Mouse (Mus musculus): ENCODE measurements around the gene Rragc.
"Not testable (repeated sequence)": the region's sequence is repeated elsewhere in the genome, so short reads cannot be mapped to it uniquely, and the experiment has no call there.

Gene Rragc

GRCm38 (mm10) chr4:123916748-123917547, at the start of gene Rragc:
Gene Rragc (plus strand): TSS chr4:123917446.
- DNase-seq: peak; percentile 100

GRCm38 (mm10) chr4:123893726-123894125, 23.5 kb upstream of the Rragc start:
- no peak for DNase-seq

DNA sequence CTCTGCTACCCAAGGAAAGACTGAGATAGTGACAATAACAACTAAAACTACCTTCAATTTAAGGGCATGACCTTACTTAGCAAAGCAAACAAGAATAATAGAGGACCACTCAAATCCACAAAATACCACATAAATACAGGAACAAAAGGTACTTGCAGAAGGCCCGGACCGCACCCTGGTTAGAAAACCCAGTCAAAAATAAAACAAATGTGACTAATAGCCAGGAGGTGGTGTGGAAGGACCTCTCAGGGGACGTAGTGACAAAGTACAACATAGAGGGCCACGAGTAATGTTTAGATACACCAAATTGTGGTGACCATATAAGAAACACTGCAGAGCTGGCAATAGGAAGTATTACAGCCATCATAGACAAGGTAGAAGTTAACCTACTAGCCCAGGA, 23.0 kb upstream of the Rragc start:
- no peak for DNase-seq

- no peak for DNase-seq
Measured at GRCm38 (mm10) chr4:123898696-123899095, 18.6 kb upstream of the Rragc start.

GRCm38 (mm10) chr4:123903432-123903831, 13.8 kb upstream of the Rragc start:
- DNase-seq: peak; percentile 78

- DNase-seq: peak; percentile 100
Measured at GRCm38 (mm10) chr4:123904333-123905125, 12.7 kb upstream of the Rragc start, which contains the start of gene Mycbp. Gene Mycbp (plus strand): TSS chr4:123904832.

DNA sequence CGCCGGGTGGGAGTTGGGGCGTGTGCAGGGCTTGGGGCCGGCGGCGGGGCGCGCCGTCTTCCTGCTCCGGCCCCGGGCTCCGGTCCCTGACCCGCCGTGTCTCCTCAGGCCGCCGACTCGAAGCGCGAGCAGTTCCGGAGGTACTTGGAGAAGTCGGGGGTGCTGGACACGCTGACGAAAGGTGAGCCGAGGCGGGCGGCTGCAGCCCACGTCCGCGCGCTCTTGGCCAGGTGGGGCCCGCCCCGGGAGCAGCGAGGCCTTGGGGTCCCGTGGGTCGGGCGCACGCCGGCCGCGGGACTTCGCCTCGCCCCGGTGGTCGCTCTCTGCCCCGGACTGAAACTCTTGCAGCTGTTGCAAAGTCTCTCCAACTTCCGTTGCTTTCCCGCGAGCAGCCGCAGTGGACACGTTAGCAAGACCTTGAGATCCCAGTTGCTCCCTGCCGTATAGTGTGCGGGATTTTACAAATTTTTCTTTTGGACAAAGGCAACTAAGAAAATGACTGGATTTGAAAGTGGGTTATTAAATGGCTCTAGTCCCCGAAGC, 12.0 kb upstream of the Rragc start:
- no peak for DNase-seq

DNA sequence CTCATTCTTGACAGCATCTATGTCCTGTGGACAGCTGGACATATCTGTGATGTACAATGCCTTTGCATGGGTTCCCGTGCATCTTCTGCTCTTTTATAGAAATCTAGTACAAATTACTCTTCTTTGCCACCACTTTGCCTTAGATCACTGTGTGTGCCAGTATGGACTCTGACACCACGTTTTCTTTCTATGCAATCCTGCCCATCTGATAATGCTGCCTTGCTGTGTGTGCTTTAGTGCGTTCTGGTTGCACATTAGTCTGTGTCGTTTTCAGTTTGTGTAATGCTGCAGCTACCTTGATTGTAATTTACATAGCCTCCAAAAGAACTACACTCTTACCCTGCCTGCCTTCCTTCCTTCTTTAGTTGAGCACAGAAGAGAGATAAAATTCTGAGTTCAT, 5.7 kb upstream of the Rragc start:
- DNase-seq: peak; percentile 9

DNA sequence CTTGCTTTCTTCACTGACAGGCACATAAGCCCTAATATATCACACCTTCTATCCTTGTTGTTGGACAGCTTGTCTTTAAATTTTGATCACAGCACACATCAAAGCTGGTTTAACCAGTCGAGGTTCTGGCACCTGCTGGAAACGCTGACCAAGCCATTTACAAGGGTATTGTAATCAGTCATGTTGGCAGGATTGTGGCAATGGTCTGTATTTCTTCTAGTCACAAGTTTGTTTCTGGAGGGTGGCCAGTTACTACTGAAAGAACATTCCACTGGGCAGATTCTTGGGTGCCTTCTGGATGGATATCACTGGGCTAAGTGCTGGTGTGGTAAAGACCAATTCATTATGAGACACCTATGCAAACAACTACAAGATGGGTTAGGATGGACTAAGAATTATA, 4.8 kb upstream of the Rragc start:
- peak; percentile 85 for DNase-seq

GRCm38 (mm10) chr4:123917548-123918140, 398 bp downstream of the Rragc start, which contains the start of gene 4930535I16Rik:
Gene 4930535I16Rik (minus strand): TSS chr4:123918022.
- no peak for DNase-seq

- peak; percentile 79 for DNase-seq
Measured at GRCm38 (mm10) chr4:123918851-123919250, 1.6 kb downstream of the Rragc start.

DNA sequence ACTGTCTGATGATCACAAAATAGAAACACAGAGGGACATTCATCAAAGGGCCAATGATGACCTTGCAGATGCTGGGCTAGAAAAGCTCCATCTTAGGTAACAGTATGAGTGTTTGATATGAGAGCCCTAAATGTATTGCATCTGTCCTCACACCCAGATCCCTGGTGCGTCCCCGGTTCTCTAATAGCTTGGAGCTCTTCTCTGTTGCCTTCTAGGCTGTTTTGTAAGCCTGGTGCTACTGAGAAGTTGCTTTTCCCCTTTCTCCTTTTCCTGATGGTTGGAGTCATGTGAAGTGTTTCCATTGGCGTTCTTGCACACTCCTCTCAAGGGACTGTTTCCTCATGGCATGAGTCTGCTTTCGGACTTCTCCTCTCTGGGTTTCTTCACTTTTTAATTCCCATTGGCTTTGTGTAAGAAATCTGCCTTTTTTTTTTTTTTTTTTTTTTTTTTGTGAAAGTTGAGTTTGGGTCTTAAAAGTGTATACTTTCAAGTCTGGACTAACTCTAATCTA, 3.9 kb downstream of the Rragc start:
- peak; percentile 85 for DNase-seq

GRCm38 (mm10) chr4:123927961-123928360, 10.7 kb downstream of the Rragc start:
- DNase-seq: peak; percentile 97

- DNase-seq: peak; percentile 46
Measured at GRCm38 (mm10) chr4:123929994-123930393, 12.7 kb downstream of the Rragc start.

GRCm38 (mm10) chr4:123934306-123934705, 17.1 kb downstream of the Rragc start:
- DNase-seq: peak; percentile 33

DNA sequence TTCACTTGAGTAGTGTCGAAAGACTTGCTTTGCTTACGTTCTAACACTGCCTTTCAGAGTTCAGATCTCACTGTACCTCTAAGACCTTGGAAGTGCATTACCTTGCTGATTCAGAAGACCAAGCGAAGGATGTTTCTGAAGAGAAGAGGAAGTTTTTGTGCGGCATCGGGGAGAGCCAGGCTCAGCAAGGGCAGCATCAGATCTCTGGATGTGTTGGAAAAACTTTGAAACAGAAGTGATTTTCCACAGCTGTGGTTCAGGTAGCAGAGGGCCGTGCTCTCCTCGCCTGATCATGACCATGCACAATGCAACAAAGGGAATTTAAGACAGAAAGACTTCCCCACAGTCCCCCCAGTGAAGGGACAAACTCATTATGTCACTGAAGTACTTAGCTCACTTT, 18.8 kb downstream of the Rragc start:
- peak; percentile 54 for DNase-seq

DNA sequence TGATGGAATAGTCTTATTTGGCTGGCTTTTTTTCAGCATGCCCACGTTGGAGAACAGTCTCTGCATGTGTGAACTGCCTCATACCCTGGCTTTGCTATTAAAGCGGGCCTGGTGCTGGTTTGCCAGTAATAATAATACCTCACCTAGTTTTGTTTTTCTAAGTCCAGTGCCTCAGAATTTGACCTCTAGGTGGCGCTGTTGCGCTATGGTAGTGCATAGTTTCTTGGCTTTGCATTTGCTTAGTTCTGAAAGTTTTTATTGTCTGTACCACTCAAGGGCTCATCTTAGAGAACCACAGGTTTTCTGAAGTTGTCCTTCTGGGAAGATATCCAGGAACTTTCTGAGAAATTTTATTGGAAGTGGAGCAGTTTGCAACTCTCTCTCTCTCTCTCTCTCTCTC, 22.6 kb downstream of the Rragc start:
- DNase-seq: no peak

DNA sequence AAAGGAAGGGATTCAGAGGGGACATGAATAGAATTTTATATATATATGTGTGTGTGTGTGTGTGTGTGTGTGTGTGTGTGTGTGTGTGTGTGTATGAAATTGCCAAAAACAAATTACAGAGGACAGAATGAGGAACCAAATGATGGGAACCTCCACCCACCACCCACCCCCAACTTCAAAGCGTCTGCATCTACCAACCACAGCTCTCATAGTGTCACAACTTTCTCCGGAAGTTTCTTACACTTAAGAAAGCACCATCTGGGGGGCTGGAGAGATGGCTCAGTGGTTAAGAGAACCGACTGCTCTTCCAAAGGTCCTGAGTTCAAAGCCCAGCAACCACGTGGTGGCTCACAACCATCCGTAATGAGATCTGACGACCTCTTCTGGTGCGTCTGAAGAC, 23.6 kb downstream of the Rragc start:
- DNase-seq: not testable (repeated sequence)

- DNase-seq: no peak
Measured at GRCm38 (mm10) chr4:123946701-123947100, 29.5 kb downstream of the Rragc start.

- peak; percentile 90 for DNase-seq
Measured at GRCm38 (mm10) chr4:123947149-123947548, 29.9 kb downstream of the Rragc start.

DNA sequence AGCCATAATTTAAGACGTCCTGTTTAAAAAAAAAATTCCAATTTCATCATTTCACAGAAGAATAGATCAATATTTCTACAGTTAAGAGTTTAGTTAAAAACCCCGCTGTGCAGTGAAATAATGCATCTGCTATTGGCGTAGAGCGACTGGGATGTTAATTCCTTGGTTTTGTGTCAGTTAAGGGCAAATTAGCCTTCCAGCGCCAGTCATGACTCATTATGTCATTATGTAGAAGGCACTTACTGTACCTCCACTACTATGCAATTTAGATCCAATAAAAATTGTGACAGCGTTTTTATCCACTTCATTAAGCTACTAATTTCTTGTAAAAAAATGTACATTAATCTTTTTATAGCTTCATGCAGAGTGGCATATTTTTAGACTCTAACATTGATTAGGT, 31.7 kb downstream of the Rragc start:
- no peak for DNase-seq

GRCm38 (mm10) chr4:123949649-123950048, 32.4 kb downstream of the Rragc start:
- DNase-seq: no peak

DNA sequence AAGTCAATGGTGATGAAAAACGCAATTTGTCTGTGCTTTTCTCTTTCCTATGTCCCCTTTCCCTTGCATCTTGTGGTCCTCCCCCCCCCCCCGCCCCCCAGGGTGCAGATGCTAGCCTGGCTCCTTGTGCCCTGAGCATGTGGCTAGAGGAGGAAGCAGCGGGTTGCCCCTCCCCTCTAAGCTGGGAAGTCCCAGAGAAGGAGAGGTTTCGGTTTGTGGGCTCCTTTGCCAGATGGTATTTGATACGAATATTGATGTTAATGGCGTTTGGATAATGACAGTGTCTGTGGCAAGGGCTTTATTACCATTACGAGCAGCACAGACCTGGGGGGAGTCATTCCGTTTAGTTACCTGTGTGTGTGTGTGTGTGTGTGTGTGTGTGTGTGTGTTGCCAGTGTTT, 34.8 kb downstream of the Rragc start:
- peak; percentile 91 for DNase-seq
